In the genomic region with DNA sequence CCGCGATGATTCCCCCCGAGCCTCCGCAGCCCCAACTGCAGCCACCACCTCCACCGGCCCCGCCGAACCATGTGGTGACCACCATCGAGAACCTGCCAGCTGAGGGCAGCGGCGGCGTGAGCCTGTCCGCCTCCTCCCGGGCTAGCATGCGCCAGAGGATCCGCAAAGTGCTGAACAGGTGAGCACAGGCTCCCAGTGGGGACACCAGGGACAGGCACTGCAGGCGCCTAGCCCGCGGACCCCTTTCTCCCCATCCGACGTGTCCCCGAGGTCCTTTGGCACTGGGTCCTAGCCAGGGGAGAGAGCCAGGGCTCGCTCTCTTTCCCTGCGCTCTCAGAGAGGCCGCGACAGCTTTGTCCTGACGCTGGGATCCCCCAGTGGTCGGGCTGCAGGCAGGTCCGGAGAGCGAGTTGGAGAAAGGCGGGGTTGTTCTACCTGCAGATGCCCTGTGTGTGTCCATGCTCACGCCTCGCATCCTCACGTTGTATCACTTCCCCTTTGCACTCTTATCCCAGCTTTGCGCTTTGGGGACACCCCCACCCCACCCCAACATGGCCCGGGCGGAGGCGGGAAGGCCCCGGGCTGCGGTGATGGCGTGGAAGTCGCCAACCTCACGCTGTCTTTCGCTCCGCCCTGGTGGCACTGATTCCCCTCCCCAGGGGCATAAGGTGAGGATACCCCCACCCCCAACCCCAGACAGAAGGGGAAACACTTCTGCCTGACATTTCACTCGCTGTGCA, we compare ENCODE assay signal across 8 mouse cellular contexts. TPM values are rescaled to one million over a fixed set of nuclear protein-coding genes. Genes with fewer than 3 reads are reported as not detected.
DNase-seq lines count a peak whose midpoint lies in the region; ATAC-seq and TF ChIP-seq lines count a peak whose summit lies in the region.

No protein-coding gene starts in this region.

- H3K27me3 ChIP-seq in forebrain, embryonic 13.5 days: no peaks in the 10 kb centered on the region
- H3K27me3 ChIP-seq in hindbrain, postnatal 0 days (ENCODE audit: insufficient read depth, low read length): no peaks in the 10 kb centered on the region
- H3K27me3 ChIP-seq in limb, embryonic 13.5 days: peaks cover 18% of the 10 kb centered on the region
- no peaks in the 10 kb centered on the region for H3K27me3 ChIP-seq in neural tube, embryonic 15.5 days (replicated peaks)

- H3K9me3 ChIP-seq in forebrain, embryonic 13.5 days (replicated peaks): no peaks in the 10 kb centered on the region
- H3K9me3 ChIP-seq in hindbrain, postnatal 0 days (ENCODE audit: low read length): no peaks in the 10 kb centered on the region
- H3K9me3 ChIP-seq in limb, embryonic 13.5 days: no peaks in the 10 kb centered on the region
- no peaks in the 10 kb centered on the region for H3K9me3 ChIP-seq in neural tube, embryonic 15.5 days (replicated peaks)

- TF ChIP-seq CTCF in bone marrow macrophage, adult 2 months (IDR thresholded peaks at IDR 0.05; ENCODE audit: low read depth, low read length): no peak
- TF ChIP-seq CTCF in hindbrain, postnatal 0 days (IDR thresholded peaks at IDR 0.05; ENCODE audit: low read depth): peak; percentile 37; the same call in 1 of the 2 replicates

- H3K27ac ChIP-seq in bone marrow macrophage, adult 2 months (ENCODE audit: insufficient read depth, low read depth, low read length): no peak overlapping the region
- H3K27ac ChIP-seq in forebrain, embryonic 13.5 days: peak overlapping the region; percentile 95
- peak overlapping the region; percentile 85 for H3K27ac ChIP-seq in hindbrain, postnatal 0 days
- H3K27ac ChIP-seq in limb, embryonic 13.5 days: peak overlapping the region; percentile 65
- peak overlapping the region; percentile 91 for H3K27ac ChIP-seq in neural tube, embryonic 15.5 days (replicated peaks)

- H3K36me3 ChIP-seq in forebrain, embryonic 13.5 days (ENCODE audit: poor library complexity, severe bottlenecking): 0 out of 2 replicates have a peak, but pooled peaks cover 5% of the 10 kb centered on the region
- no peaks in the 10 kb centered on the region for H3K36me3 ChIP-seq in hindbrain, postnatal 0 days (ENCODE audit: insufficient read depth, low read length)
- H3K36me3 ChIP-seq in limb, embryonic 13.5 days: no peaks in the 10 kb centered on the region
- no peaks in the 10 kb centered on the region for H3K36me3 ChIP-seq in neural tube, embryonic 15.5 days

- DNase-seq in cerebellum, adult 8-10 months: no peak
- peak; percentile 62 for DNase-seq in hindbrain, postnatal 0 days (ENCODE audit: low spot score)
- DNase-seq in spleen, adult 12 weeks (ENCODE audit: low spot score): no peak

- under 1% methylated on average over 45 of the region's 45 CpGs for WGBS in forebrain, embryonic 13.5 days
- WGBS in hindbrain, postnatal 0 days: under 1% methylated on average over 45 of the region's 45 CpGs
- 1% methylated on average over 43 of the region's 45 CpGs for WGBS in limb, embryonic 13.5 days
- under 1% methylated on average over 45 of the region's 45 CpGs for WGBS in neural tube, embryonic 15.5 days

- no peak for TF ChIP-seq POLR2A in bone marrow macrophage, adult 2 months (IDR thresholded peaks at IDR 0.05; ENCODE audit: borderline replicate concordance, low read depth, low read length)

- ATAC-seq in cerebellum, adult (ENCODE audit: insufficient number of reproducible peaks, low FRiP score, low TSS enrichment): peak; percentile 59
- peak; percentile 63 for ATAC-seq in forebrain, embryonic 13.5 days
- peak; percentile 74 for ATAC-seq in hindbrain, postnatal 0 days
- peak; percentile 63 for ATAC-seq in limb, embryonic 13.5 days (ENCODE audit: low FRiP score, low read depth)
- ATAC-seq in neural tube, embryonic 15.5 days (ENCODE audit: low FRiP score): peak; percentile 84

- H3K9ac ChIP-seq in forebrain, embryonic 13.5 days: peak overlapping the region; percentile 98
- H3K9ac ChIP-seq in hindbrain, postnatal 0 days (replicated peaks; ENCODE audit: low read length): peak overlapping the region; percentile 87
- peak overlapping the region; percentile 79 for H3K9ac ChIP-seq in limb, embryonic 13.5 days
- H3K9ac ChIP-seq in neural tube, embryonic 15.5 days (replicated peaks): peak overlapping the region; percentile 87

- H3K4me2 ChIP-seq in forebrain, embryonic 13.5 days: peak overlapping the region; percentile 75
- peak overlapping the region; percentile 76 for H3K4me2 ChIP-seq in hindbrain, postnatal 0 days (ENCODE audit: low read depth, low read length)
- H3K4me2 ChIP-seq in limb, embryonic 13.5 days (replicated peaks): peak overlapping the region; percentile 92
- H3K4me2 ChIP-seq in neural tube, embryonic 15.5 days: peak overlapping the region; percentile 82

- peak overlapping the region; percentile 40; the same call in 1 of the 2 replicates for H3K4me3 ChIP-seq in bone marrow macrophage, adult 2 months (ENCODE audit: insufficient read depth, low read length)
- H3K4me3 ChIP-seq in forebrain, embryonic 13.5 days: peak overlapping the region; percentile 90
- H3K4me3 ChIP-seq in hindbrain, postnatal 0 days (ENCODE audit: low read length): peak overlapping the region; percentile 90
- H3K4me3 ChIP-seq in limb, embryonic 13.5 days: peak overlapping the region; percentile 73
- H3K4me3 ChIP-seq in neural tube, embryonic 15.5 days (replicated peaks): peak overlapping the region; percentile 91

- no peaks in the 10 kb centered on the region for H3K4me1 ChIP-seq in bone marrow macrophage, adult 2 months (ENCODE audit: control insufficient read depth, insufficient read depth, low read length)
- peaks cover 16% of the 10 kb centered on the region for H3K4me1 ChIP-seq in forebrain, embryonic 13.5 days
- no peaks in the 10 kb centered on the region; the same call in 1 of the 2 replicates for H3K4me1 ChIP-seq in hindbrain, postnatal 0 days (ENCODE audit: insufficient read depth, low read length)
- H3K4me1 ChIP-seq in limb, embryonic 13.5 days: peaks cover 7% of the 10 kb centered on the region
- peaks cover 19% of the 10 kb centered on the region for H3K4me1 ChIP-seq in neural tube, embryonic 15.5 days

RNA-seq across cellular contexts. Expression of a gene that starts 0.8 kb away (rescaled TPM):
- polyA plus RNA-seq in bone marrow macrophage, adult 2 months (2012; ENCODE audit: insufficient read depth, insufficient read length, missing spikeins): not detected in 2 replicates
- polyA plus RNA-seq in forebrain, embryonic 13.5 days (2015; fragmentation: Nextera tagmentation; extraction: Ambion mirVana): 26.1 and 28.9 TPM in 2 replicates
- total RNA-seq in hindbrain, postnatal 0 days (2014; rRNA removed): 83.3 and 85.3 TPM in 2 replicates
- polyA plus RNA-seq in hindbrain, postnatal 0 days (2015; fragmentation: Nextera tagmentation; extraction: Ambion mirVana): 28.3 and 31.7 TPM in 2 replicates
- polyA plus RNA-seq in limb, embryonic 13.5 days (2015; fragmentation: Nextera tagmentation; extraction: Ambion mirVana): 4.5 and 4.6 TPM in 2 replicates
- 29.4 and 36.0 TPM in 2 replicates for polyA plus RNA-seq in neural tube, embryonic 15.5 days (2015; fragmentation: Nextera tagmentation; extraction: Ambion mirVana)

Comparison
In these comparisons a context has a peak if more than half of its experiments do, and no peak if none do; other contexts are left out.
1. H3K4me3 ChIP-seq: peak in every context shown above with its lines; median percentile 91 in neural tube, embryonic 15.5 days; 90 in forebrain, embryonic 13.5 days; 90 in hindbrain, postnatal 0 days; 73 in limb, embryonic 13.5 days; 40 in bone marrow macrophage, adult 2 months.